Comparison of ENCODE assay signal across 8 mouse cellular contexts in the genomic region with DNA sequence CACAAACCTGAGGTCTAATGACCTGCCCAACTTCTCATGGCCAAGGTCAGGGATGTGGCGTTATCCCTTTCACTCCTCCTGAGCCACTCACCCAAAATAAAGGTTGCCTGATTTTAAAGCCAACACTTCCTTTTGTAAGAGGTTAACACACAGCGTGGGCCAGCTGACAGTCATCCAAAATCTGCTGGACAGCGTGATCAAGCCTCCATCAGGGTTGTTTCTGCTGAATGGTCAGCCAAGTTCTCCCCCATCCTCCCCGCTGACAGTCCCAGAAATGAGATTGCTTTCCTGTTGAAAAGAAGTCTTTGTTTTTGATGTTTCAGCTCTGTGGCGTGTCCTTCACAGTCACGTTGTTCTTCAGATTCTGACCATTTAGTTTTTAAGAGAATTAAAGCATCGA.
DNase-seq lines count a peak whose midpoint lies in the region; ATAC-seq and TF ChIP-seq lines count a peak whose summit lies in the region.

No protein-coding gene starts in this region.

- WGBS in hindbrain, postnatal 0 days: 32% methylated on average over 7 of the region's 7 CpGs
- 83% methylated on average over 7 of the region's 7 CpGs for WGBS in intestine, postnatal 0 days

- TF ChIP-seq CTCF in left cerebral cortex, adult 2 months (IDR thresholded peaks at IDR 0.05): no peak
- TF ChIP-seq CTCF in hindbrain, postnatal 0 days (IDR thresholded peaks at IDR 0.05; ENCODE audit: low read depth): no peak
- TF ChIP-seq CTCF in intestine, postnatal 0 days (IDR thresholded peaks at IDR 0.05; ENCODE audit: low read depth): no peak

- no peak overlapping the region for H3K4me3 ChIP-seq in left cerebral cortex, adult 2 months
- H3K4me3 ChIP-seq in hindbrain, postnatal 0 days (ENCODE audit: low read length): no peak overlapping the region
- no peak overlapping the region for H3K4me3 ChIP-seq in intestine, postnatal 0 days (ENCODE audit: low read depth, low read length)

- no peaks in the 10 kb centered on the region for H3K27me3 ChIP-seq in hindbrain, postnatal 0 days (ENCODE audit: insufficient read depth, low read length)
- no peaks in the 10 kb centered on the region for H3K27me3 ChIP-seq in intestine, postnatal 0 days (replicated peaks; ENCODE audit: control insufficient read depth, insufficient read depth, low read length)

- no peaks in the 10 kb centered on the region for H3K36me3 ChIP-seq in hindbrain, postnatal 0 days (ENCODE audit: insufficient read depth, low read length)
- no peaks in the 10 kb centered on the region for H3K36me3 ChIP-seq in intestine, postnatal 0 days (ENCODE audit: control insufficient read depth, insufficient read depth)

- peaks cover 37% of the 10 kb centered on the region for H3K4me1 ChIP-seq in hindbrain, postnatal 0 days (ENCODE audit: insufficient read depth, low read length)
- H3K4me1 ChIP-seq in intestine, postnatal 0 days (replicated peaks; ENCODE audit: control insufficient read depth, insufficient read depth, low read length): no peaks in the 10 kb centered on the region

- H3K4me2 ChIP-seq in hindbrain, postnatal 0 days (ENCODE audit: low read depth, low read length): no peak overlapping the region
- H3K4me2 ChIP-seq in intestine, postnatal 0 days (replicated peaks; ENCODE audit: low read depth): no peak overlapping the region

- H3K9me3 ChIP-seq in hindbrain, postnatal 0 days (ENCODE audit: low read length): no peaks in the 10 kb centered on the region
- no peaks in the 10 kb centered on the region for H3K9me3 ChIP-seq in intestine, postnatal 0 days (ENCODE audit: control insufficient read depth)

- intact Hi-C loops in left cerebral cortex, adult 2 months (cut with DNase I): no loop called here

- H3K9ac ChIP-seq in hindbrain, postnatal 0 days (replicated peaks; ENCODE audit: low read length): no peak overlapping the region
- no peak overlapping the region for H3K9ac ChIP-seq in intestine, postnatal 0 days (ENCODE audit: low read depth, low read length)

- peak overlapping the region; percentile 1; the same call in 1 of the 2 replicates for H3K27ac ChIP-seq in left cerebral cortex, adult 2 months
- peak overlapping the region; percentile 12 for H3K27ac ChIP-seq in hindbrain, postnatal 0 days
- H3K27ac ChIP-seq in intestine, postnatal 0 days (ENCODE audit: low read depth, low read length): no peak overlapping the region

- no peak for ATAC-seq in hindbrain, postnatal 0 days
- ATAC-seq in intestine, postnatal 0 days: no peak

- peak; percentile 31 for DNase-seq in adrenal gland, postnatal 10 days
- no peak for DNase-seq in adrenal gland, adult 2 months
- DNase-seq in left cerebral cortex, adult 2 months (ENCODE audit: extremely low spot score in 1 of 2, low spot score in 2 of 2): no peak
- no peak for DNase-seq in left cerebral cortex, adult 18-20 months (ENCODE audit: low spot score in 2 of 2)
- DNase-seq in cerebellum, postnatal 10 days: peak; percentile 94 to 95
- DNase-seq in hindbrain, postnatal 0 days (ENCODE audit: low spot score): peak; percentile 70
- no peak for DNase-seq in frontal cortex, postnatal 14 days (ENCODE audit: low spot score in 2 of 2)

Comparison
In these comparisons a context has a peak if more than half of its experiments do, and no peak if none do; other contexts are left out.
1. DNase-seq: peak in adrenal gland, postnatal 10 days (single experiment), cerebellum, postnatal 10 days (2 of 2) and hindbrain, postnatal 0 days (single experiment); none in adrenal gland, adult 2 months (single experiment), left cerebral cortex, adult 2 months (0 of 2), left cerebral cortex, adult 18-20 months (0 of 2) and frontal cortex, postnatal 14 days (0 of 2).